Mouse (Mus musculus) bone marrow, adult 2 months (tissue): ENCODE results near the gene Olfr1385. TPM values are rescaled to one million over a fixed set of nuclear protein-coding genes. Genes with fewer than 3 reads are reported as not detected.
"Not testable (repeated sequence)": the region's sequence is repeated elsewhere in the genome, so short reads cannot be mapped to it uniquely, and the experiment has no call there.

ENCODE experiments used
- H3K27ac ChIP-seq: fragments of 200-500 bp; 2 replicates; pipeline ENCODE4 v1.5.1; 2012; ENCODE audit warnings: low read depth, mild to moderate bottlenecking, control low read depth, inconsistent platforms, low read length; ENCODE audit not compliant: control insufficient read depth, poor library complexity, insufficient read depth
- H3K4me1 ChIP-seq: fragments of 200-500 bp; 2 replicates; pipeline ENCODE4 v1.6.1; 2011; ENCODE audit warnings: low read length; ENCODE audit not compliant: control insufficient read depth, insufficient read depth
- H3K4me3 ChIP-seq: fragments of 200-500 bp; replicated peaks from 2 replicates; pipeline ENCODE3; 2011; ENCODE audit warnings: mild to moderate bottlenecking, low read depth, low read length, control low read depth; ENCODE audit not compliant: control insufficient read depth
- CTCF ChIP-seq: fragments of 200-500 bp; IDR thresholded peaks from 2 replicates; pipeline ENCODE4 v1.5.1; 2011; ENCODE audit warnings: low read length, control low read depth; ENCODE audit not compliant: control insufficient read depth, insufficient read depth
- POLR2A ChIP-seq: fragments of 200-500 bp; IDR thresholded peaks from 2 replicates; pipeline ENCODE4 v1.6.1; 2011; ENCODE audit warnings: low read depth, mild to moderate bottlenecking, control low read depth, low read length, borderline replicate concordance; ENCODE audit not compliant: control insufficient read depth
- WGBS: fragments of 180-500 bp; shearing (Covaris S2); methylation state at CpG from one replicate; pipeline ENCODE4 v1.1.7; 2018; 5-methylcytosine and 5-hydroxymethylcytosine counted together
- polyA plus RNA-seq: library from polyadenylated mRNA; stranded (reverse); fragments of >200 nt; gene quantifications from 2 replicates; pipeline ENCODE4 v1.2.4, GENCODE M21; 2011; ENCODE audit warnings: low replicate concordance; ENCODE audit not compliant: missing spikeins, insufficient read depth, insufficient read length

The Olfr1385 gene
- polyA plus RNA-seq = 1.1 TPM in 2 replicates

GRCm38 (mm10) chr11:49488770-49489169, at the start of gene Olfr1385:
TSS of gene Olfr1385 (plus strand) at chr11:49489070.
- not testable (repeated sequence) for H3K4me3 ChIP-seq, H3K27ac ChIP-seq, H3K4me1 ChIP-seq
- 78% methylated on average over 1 of the region's 1 CpGs for WGBS

GRCm38 (mm10) chr11:49455043-49455442, 33.8 kb upstream of the Olfr1385 start, which contains the start of gene Olfr1387:
TSS of gene Olfr1387 (plus strand) at chr11:49455343.
- WGBS = 66% methylated on average over 1 of the region's 1 CpGs
- Histone ChIP-seq H3K27ac (no peak within 1 kb of the TSS), H3K4me3 (no peak within 1 kb of the TSS), H3K4me1 (no peaks in the 10 kb centered on the region)
- TF ChIP-seq POLR2A (no peak), CTCF (no peak)

DNA sequence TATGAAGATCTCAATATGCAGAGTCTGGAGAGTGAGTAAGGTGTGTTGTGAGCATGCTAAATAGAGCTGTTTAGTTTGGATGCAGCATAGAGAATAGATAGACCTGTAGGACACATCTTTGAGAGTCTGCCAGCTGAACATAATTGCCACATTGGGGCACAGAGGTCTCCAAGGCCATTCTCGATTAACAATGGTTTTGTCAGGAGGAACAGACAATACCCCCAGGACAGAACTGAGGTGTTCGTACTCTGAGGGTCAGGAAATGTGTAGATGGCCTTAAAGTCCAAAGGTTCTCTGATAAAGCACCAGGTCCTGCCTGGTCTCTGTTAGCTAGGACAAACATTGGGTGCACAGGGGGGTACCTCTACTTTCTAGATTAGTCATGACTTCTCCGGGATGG, 24.1 kb upstream of the Olfr1385 start, which contains the start of gene Olfr1386:
Gene Olfr1386, plus strand, starts transcription at position 301 of the 400 bp plus-strand sequence.
- whole genome bisulfite sequencing = 73% methylated on average over 3 of the region's 3 CpGs
- not testable (repeated sequence) for H3K27ac ChIP-seq, H3K4me3 ChIP-seq, H3K4me1 ChIP-seq

DNA sequence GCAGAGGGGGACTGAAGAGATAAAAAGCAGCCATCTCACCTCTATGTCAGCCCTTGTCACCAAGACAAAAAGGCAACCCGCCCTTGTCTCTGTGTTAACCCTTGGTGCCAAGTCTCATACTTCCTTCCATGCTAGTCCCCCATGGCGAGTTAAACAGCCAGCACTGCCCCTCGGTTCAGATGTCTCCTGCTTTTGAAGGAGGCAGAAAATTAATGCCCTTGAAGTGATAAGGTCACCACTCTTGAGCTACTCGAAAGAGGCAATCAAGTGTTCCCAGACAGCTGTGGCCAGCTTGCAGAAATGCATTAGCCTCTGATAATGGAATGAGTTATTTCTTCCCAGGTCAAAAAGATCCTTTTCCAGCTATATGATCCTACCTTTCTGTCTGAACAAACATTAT, 2.9 kb upstream of the Olfr1385 start:
- Histone ChIP-seq H3K4me3 (no peak overlapping the region), H3K27ac (no peak overlapping the region), H3K4me1 (no peaks in the 10 kb centered on the region)
- TF ChIP-seq POLR2A (no peak), CTCF (no peak)
- WGBS = 56% methylated on average over 4 of the region's 4 CpGs

DNA sequence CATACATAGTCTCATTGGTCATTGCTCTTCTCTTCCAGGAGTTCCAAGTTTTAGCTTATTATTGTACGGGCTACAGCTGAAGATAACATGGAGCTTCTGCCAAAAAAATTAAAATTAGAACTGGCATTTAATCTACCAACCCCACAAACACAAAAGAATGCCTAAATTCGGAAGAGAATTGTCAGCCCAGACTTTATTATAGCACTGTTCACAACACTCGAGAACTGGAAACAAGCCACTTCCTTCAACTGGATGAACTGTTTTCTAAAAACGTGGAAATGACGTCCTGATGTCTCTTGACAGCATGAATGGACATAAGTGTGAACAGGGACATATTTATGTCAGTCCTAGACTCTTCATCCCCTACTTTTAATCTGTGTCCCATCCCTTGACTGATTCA, 29.2 kb downstream of the Olfr1385 start:
- no peak overlapping the region for H3K4me3 ChIP-seq

DNA sequence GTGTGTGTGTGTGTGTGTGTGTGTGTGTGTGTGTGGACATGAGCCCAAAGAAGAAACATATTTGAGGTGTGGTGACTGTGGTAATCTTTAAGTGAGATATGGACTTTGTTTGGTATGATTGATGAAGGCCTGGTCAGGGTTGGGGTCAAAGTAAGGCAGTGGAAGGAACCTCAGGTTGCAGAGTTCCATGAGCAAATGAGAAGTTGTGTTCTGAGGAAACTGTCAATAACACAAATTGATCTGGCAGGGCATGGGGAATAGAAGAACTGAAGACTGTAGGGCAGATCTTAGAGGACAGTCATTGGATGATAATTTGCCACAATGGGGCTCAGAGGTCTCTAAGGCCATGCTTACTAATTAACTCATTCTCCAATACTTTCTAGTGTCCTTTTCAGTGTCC, 30.5 kb downstream of the Olfr1385 start, which contains the start of gene Olfr1383:
Gene Olfr1383, plus strand, starts transcription at position 301 of the 400 bp plus-strand sequence.
- H3K4me1 ChIP-seq = no peaks in the 10 kb centered on the region
- no peak for TF ChIP-seq POLR2A
- TF ChIP-seq CTCF = no peak
- no peak within 1 kb of the TSS for H3K27ac ChIP-seq
- no peak within 1 kb of the TSS for H3K4me3 ChIP-seq

More for the DNA sequence above, 29.2 kb downstream of the Olfr1385 start:
- WGBS = 51% methylated on average over 5 of the region's 5 CpGs
- no peaks in the 10 kb centered on the region for H3K4me1 ChIP-seq
- H3K27ac ChIP-seq = no peak overlapping the region
- TF ChIP-seq CTCF = no peak
- no peak for TF ChIP-seq POLR2A

DNA sequence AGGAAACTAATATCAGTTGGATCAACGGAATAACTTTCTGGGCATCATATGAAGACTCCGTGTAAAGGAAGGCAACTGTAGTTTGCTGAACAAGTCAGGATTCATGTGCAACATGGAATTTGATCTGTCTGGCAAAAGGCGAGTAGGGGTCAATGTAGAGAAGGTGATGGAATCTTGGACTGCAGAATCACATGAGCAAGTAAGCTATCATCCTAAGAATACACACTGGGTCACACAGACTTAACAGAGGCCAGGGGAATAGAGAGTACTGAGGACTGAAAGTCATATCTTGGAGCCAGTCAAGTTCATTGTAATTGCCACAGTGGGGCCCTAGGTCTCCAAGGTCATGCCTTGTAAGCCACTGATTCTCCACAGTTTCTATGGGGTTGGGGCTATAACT, 39.1 kb downstream of the Olfr1385 start, which contains the start of gene Olfr1382:
Gene Olfr1382, plus strand, starts transcription at position 301 of the 400 bp plus-strand sequence.
- no peak within 1 kb of the TSS for H3K4me3 ChIP-seq
- H3K27ac ChIP-seq = no peak within 1 kb of the TSS
- TF ChIP-seq CTCF = no peak
- no peak for TF ChIP-seq POLR2A
- 68% methylated on average over 3 of the region's 3 CpGs for WGBS
- no peaks in the 10 kb centered on the region for H3K4me1 ChIP-seq

DNA sequence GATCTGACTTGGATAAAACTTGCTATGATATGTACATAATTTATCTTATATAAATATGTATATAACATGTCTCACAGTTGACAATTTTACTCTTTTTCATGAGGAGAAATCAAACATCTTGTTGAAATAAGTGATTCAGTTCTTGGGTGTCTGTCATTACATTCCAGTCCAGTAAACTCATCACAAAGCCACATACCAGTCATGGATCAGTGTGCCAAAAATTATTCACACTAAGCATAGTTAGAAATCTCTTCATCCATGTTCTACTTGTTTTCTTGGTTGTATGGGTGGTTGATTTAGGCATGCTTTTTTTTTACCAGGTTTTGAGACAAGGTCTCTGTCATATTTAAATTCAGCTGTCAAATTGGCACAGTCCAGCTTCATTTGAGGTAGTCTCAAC, 43.9 kb downstream of the Olfr1385 start:
- Histone ChIP-seq H3K4me1 (no peaks in the 10 kb centered on the region), H3K4me3 (no peak overlapping the region), H3K27ac (no peak overlapping the region)
- no peak for TF ChIP-seq CTCF
- no peak for TF ChIP-seq POLR2A

DNA sequence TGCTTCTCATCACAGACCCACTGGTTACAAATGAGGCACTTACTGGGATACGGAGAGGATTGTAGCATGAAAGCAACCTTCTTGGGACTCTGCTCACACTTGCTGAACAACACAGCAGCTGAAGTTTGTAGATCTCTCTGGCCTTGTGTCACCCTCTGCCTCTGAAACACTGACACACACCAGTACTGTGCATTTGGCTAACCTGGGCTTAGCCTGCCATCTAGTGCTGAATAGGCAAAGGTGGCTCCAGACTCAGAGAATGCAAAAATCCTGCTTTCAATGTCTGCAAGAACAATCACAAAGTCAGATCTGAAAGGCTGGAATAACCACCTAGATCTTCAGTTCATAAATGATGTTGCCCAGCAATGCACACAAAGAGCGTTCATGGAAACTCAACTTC, 47.8 kb downstream of the Olfr1385 start:
- H3K27ac ChIP-seq, H3K4me1 ChIP-seq, H3K4me3 ChIP-seq: not testable (repeated sequence)
- 78% methylated on average over 2 of the region's 2 CpGs for WGBS

GRCm38 (mm10) chr11:49543149-49543548, 54.3 kb downstream of the Olfr1385 start, which contains the start of gene Olfr1381:
TSS of gene Olfr1381 (plus strand) at chr11:49543449.
- not testable (repeated sequence) for H3K4me3 ChIP-seq, H3K4me1 ChIP-seq, H3K27ac ChIP-seq
- WGBS = 65% methylated on average over 3 of the region's 3 CpGs
